Mouse (Mus musculus) liver, embryonic 14 days (tissue): ENCODE measurements around the gene Atp5b. TPM values are rescaled to one million over a fixed set of nuclear protein-coding genes. Genes with fewer than 3 reads are reported as not detected.

ENCODE experiments used
- polyA plus RNA-seq: library from polyadenylated mRNA; depleted of rRNA; stranded (reverse); fragments of >200 nt; gene quantifications from 2 replicates; pipeline ENCODE4 v1.2.3, GENCODE M21; 2012; rRNA removed

Gene Atp5b
- polyA plus RNA-seq: 942 and 1,051 TPM in 2 replicates

GRCm38 (mm10) chr10:128082880-128083421 is at the start of gene Atp5b:
Gene Atp5b, plus strand, starts transcription at chr10:128083273.

GRCm38 (mm10) chr10:128058601-128059151 is 24.4 kb upstream of the Atp5b start, which contains the start of gene Ptges3:
Gene Ptges3, plus strand, starts transcription at chr10:128058954.

GRCm38 (mm10) chr10:128091564-128092505 is 8.8 kb downstream of the Atp5b start, which contains the start of gene Baz2a:
Gene Baz2a, plus strand, starts transcription at chr10:128091577.

Other genes with a start within 250 kb of the Atp5b start
- 0.02 and 0.05 TPM in 2 replicates for gene Rdh19, start 233.3 kb upstream of the Atp5b start, polyA plus RNA-seq
- 0.09 and 0.12 TPM in 2 replicates for gene Rdh16f2, start 216.8 kb upstream of the Atp5b start, polyA plus RNA-seq
- gene Rdh7, start 194.5 kb upstream of the Atp5b start, polyA plus RNA-seq: 1.0 and 1.3 TPM in 2 replicates
- 0.02 TPM in 1 of 2 replicates, not detected in the other for gene Sdr9c7, start 184.8 kb upstream of the Atp5b start, polyA plus RNA-seq
- gene Hsd17b6, start 75.7 kb upstream of the Atp5b start, polyA plus RNA-seq: 0.10 TPM in 1 of 2 replicates, not detected in the other
- 45.2 and 51.2 TPM in 2 replicates for gene Prim1, start 68.1 kb upstream of the Atp5b start, polyA plus RNA-seq
- gene Naca, start 47.7 kb upstream of the Atp5b start, polyA plus RNA-seq: 343 and 396 TPM in 2 replicates
- 45.9 and 53.1 TPM in 2 replicates for gene Ptges3, start 24.3 kb upstream of the Atp5b start, polyA plus RNA-seq
- gene Baz2a, start 8.3 kb downstream of the Atp5b start, polyA plus RNA-seq: 9.0 and 10.6 TPM in 2 replicates
- gene Rbms2, start 97.0 kb downstream of the Atp5b start, polyA plus RNA-seq: 10.2 and 10.3 TPM in 2 replicates
- 4.7 and 5.8 TPM in 2 replicates for gene Gls2, start 111.2 kb downstream of the Atp5b start, polyA plus RNA-seq
- gene Spryd4, start 128.5 kb downstream of the Atp5b start, polyA plus RNA-seq: 11.3 and 14.6 TPM in 2 replicates
- 0.02 TPM in 2 replicates for gene Mip, start 142.6 kb downstream of the Atp5b start, polyA plus RNA-seq
- gene Timeless, start 148.8 kb downstream of the Atp5b start, polyA plus RNA-seq: 11.7 and 14.6 TPM in 2 replicates
- 0.76 and 0.77 TPM in 2 replicates for gene Apon, start 170.8 kb downstream of the Atp5b start, polyA plus RNA-seq
- gene Apof, start 185.4 kb downstream of the Atp5b start, polyA plus RNA-seq: 55.6 and 67.0 TPM in 2 replicates
- gene Stat2, start 187.3 kb downstream of the Atp5b start, polyA plus RNA-seq: 6.0 and 7.8 TPM in 2 replicates
- gene Il23a, start 215.5 kb downstream of the Atp5b start, polyA plus RNA-seq: 0.05 and 0.07 TPM in 2 replicates
- 11.6 and 14.5 TPM in 2 replicates for gene Pan2, start 220.1 kb downstream of the Atp5b start, polyA plus RNA-seq
- 40.1 and 42.6 TPM in 2 replicates for gene Cnpy2, start 239.2 kb downstream of the Atp5b start, polyA plus RNA-seq